Mouse (Mus musculus) cerebellum, adult (tissue): ENCODE results near the gene Iars.
"Not testable (repeated sequence)": the region's sequence is repeated elsewhere in the genome, so short reads cannot be mapped to it uniquely, and the experiment has no call there.

Experiments used
- ATAC-seq: cut with Nextera tagmentation; 2 replicates; pipeline ENCODE4 v1.9.2; 2017; ENCODE audit warnings: mild to moderate bottlenecking, moderate library complexity, mixed read lengths; ENCODE audit not compliant: insufficient number of reproducible peaks, low FRiP score, low TSS enrichment

The Iars gene

GRCm38 (mm10) chr13:49719310-49719709, 37.4 kb downstream of the Iars start:
- ATAC-seq: no peak

GRCm38 (mm10) chr13:49736430-49736829, 54.5 kb downstream of the Iars start:
- ATAC-seq: no peak

DNA sequence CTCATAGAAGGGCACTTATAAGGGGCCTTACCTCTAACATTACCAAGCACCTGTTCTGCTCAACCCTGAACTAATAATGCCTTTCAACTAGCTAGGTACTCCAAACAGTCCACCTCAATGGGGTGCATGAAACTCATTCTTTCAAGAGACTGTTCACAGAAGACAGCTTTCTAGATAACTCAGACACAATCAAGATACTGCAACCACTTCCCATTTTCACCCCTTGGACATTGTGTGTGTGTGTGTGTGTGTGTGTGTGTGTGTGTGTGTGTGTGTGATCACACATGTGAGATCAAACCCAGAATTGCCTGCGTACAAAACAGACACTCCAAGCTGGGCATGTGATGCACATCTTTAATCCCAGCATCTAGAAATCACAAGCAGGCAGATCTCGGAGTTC, 56.1 kb downstream of the Iars start:
- no peak for ATAC-seq

DNA sequence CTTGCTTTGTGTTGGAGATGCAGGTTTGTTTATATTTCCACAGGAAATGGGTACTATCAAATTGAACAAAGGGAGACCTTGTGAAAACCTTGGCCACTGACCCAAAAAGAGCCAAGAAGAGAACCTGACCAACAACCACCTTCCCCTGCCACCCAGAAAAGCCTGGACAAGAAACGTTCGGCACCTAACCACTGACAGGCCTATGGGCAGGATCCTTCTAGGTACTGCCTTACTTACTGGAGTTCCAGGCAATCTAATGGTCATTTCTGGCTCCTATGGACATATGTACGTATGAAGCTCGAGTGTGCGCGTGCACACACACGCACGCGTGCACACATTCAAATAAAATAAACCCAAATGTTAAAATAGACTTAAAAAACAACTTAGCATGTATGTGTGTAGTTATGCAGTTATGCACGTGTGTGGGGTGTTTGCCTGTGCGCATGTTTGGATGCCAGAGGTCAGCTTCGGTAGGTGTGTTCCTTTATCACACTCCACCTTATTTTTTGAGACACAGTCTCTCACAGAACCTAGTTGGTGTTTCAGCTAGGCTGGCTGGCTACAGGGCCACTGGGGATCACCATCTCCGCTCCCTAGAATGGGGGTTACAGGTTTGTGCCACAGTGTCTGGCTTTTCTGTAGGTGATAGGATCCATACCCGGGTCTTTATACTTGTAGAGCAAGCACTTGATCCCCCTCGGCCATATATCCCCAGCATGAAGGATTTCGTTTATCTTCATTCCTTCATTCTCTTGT, 59.6 kb downstream of the Iars start:
- ATAC-seq: no peak

DNA sequence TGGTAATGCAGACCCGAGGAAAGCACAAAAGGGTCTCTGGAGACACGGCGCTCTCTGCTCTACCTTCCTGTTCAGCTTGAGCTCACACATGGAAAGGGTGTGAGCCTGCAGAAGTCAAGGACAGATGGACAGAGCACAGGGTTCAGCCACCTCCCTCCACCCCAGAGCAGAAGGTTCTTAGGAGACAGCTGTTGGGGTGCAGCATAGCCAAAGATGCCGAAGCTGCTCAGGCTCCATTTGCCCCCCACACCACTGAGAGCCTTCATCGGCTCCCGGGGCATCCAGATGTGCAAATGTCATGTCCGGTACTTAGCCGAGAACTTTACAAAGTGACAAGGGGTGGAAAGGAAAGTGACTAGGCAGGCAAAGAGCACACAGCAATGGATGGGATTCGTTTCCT, 74.7 kb downstream of the Iars start:
- no peak for ATAC-seq

DNA sequence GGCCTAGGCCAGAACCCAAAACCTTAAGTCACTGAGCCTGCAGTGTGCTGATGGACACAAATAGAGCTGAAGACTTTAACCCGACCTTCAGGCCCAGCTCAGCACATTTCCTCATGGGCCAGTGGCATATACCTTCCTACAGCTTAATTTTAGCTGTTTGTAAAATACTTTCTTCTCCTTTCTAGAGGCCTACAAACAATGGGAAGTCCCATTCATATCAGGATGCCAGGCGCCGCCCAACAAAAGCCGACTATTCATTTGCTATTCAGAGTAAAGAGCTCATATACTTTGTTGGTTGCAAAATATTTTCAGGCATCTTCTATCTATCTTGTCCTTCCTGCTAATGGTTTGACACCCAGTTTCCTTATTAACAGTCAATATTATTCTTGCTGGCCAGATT, 76.1 kb downstream of the Iars start:
- ATAC-seq: no peak

DNA sequence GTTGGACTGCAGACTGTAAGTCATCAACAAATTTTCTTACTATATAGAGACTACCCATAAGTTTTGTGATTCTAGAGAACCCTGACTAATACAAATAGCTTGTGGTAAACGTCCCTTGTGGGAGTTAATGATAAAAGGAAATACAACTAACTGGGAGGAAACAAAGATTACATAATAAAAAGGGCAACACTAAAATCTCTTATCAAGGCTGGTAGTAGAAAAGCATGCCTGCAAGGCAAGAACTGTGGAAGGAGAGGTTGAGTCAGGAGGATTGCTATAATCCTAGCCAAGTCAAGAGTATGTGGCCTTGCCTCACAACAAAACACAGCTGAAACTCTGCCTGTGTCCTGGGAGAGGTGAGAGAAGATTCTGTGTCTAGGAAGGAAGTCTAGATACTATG, 78.8 kb downstream of the Iars start:
- no peak for ATAC-seq

DNA sequence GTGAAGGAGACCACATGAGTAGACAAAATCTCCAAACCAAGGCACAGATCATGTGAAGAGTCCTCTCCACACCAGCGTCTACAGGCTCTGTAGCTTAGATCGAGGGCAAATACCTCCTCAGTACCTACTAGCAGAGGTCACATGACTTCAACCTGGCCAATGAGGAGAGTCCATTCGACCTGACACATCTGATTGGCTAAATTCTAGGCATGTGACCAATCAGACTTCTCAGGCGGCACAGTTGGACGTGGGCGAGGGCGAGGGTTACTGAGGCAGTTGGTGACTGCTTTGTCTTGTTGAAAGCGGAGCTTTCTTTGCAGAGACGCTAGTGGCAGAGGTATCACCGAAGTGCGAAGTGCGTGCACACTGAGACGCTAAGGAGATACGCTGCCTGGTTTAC, 80.3 kb downstream of the Iars start:
- no peak for ATAC-seq

DNA sequence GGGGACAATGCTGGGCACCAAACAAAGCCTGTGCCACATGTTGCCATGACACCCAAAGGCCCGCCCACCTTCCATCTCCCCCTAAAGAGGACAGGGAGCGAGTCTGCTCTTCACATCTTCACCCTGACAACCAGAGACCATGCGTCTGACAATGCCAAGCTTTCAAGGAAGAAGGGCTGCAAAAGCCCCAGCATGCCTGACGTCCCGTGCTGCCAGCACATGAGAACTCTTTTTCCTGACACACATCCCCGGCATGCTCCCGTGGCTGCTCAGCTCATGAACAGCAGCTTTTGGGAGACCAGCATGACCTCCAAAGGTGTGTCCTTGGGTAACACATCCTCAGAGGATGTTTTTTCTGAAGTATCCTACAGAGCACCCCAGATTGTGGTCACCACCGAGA, 83.4 kb downstream of the Iars start:
- ATAC-seq: no peak

DNA sequence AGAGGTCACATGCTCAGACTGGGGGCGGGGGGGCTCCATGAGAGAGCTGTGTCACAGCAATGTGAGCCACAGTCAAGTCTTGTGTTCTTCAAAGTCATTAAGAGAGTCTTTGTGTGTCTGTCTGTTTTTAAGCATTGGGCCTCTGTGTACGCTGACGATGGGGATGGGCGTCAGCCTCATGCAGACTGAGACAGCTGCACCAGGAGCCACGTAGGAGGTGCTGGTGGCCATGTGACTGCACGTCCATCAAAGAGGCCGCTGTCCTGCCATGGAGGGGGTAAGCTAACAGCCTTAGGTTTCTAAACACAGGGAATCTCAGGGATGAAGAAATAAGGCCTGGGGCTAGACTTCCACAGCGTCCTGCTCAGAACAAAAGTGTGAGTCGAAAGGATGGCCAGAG, 84.4 kb downstream of the Iars start:
- no peak for ATAC-seq

GRCm38 (mm10) chr13:49768048-49768447, 86.1 kb downstream of the Iars start:
- ATAC-seq: no peak

- no peak for ATAC-seq
Observed at GRCm38 (mm10) chr13:49769111-49769510, 87.2 kb downstream of the Iars start.

DNA sequence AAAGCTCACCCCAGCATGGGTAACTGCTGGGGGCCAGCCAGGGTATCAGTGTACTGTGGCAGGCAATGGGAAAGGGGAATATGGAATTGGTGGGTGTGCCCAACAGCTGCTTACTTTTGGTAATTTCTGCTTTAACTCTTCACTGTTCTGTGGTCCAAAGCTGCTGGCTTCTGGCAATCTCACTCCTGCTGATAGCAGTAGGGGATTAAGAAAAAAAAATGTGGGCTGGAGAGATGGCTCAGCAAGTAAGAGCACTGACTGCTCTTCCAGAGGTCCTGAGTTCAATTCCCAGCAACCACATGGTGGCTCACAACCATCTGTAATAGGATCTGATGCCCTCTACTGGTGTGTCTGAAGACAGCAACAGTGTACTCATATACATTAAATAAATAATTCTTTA, 89.6 kb downstream of the Iars start:
- ATAC-seq: not testable (repeated sequence)
